Mouse (Mus musculus) stomach, postnatal 0 days (tissue): ENCODE measurements around the gene Lrfn4.

Source experiments
- CTCF ChIP-seq: IDR thresholded peaks from 2 replicates; pipeline ENCODE4 v1.5.1; 2016; ENCODE audit warnings: antibody characterized with exemption, low read depth, mild to moderate bottlenecking, moderate library complexity
- EP300 ChIP-seq: optimal IDR thresholded peaks from 2 replicates; pipeline ENCODE3; 2016; ENCODE audit warnings: antibody characterized with exemption

GRCm38 (mm10) chr19:4596071-4596470 is 19.4 kb downstream of the Lrfn4 start:
- no peak for TF ChIP-seq CTCF
- no peak for TF ChIP-seq EP300
